Mouse (Mus musculus) intestine, postnatal 0 days (tissue): ENCODE measurements at regions not wholly inside any gene's neighbourhood (a gene's known extent, or its start where the extent isn't known, plus 50 kb on each side); places are given as distances from the start of the nearest gene placed in this dataset.

Experiments used
- ATAC-seq: fragments of 200-750 bp; cut with Nextera tagmentation; 2 replicates; pipeline ENCODE4 v1.8.0; 2017; ENCODE audit warnings: mild to moderate bottlenecking, moderate TSS enrichment, moderate library complexity
- H3K27ac ChIP-seq: fragments of 300-500 bp; sonication (generic); 2 replicates; pipeline ENCODE4 v1.5.1; 2014; ENCODE audit warnings: mild to moderate bottlenecking, low read depth, low read length, moderate library complexity
- H3K27me3 ChIP-seq: fragments of 300-500 bp; sonication (generic); replicated peaks from 2 replicates; pipeline ENCODE4 v1.6.1; 2014; ENCODE audit warnings: low read length, mixed read lengths; ENCODE audit not compliant: control insufficient read depth, insufficient read depth
- H3K36me3 ChIP-seq: fragments of 300-500 bp; sonication (generic); 2 replicates; pipeline ENCODE4 v1.6.1; 2014; ENCODE audit warnings: mild to moderate bottlenecking, moderate library complexity; ENCODE audit not compliant: control insufficient read depth, insufficient read depth
- H3K4me1 ChIP-seq: fragments of 300-500 bp; sonication (generic); replicated peaks from 2 replicates; pipeline ENCODE4 v1.6.1; 2014; ENCODE audit warnings: antibody characterized with exemption, low read length, mixed read lengths; ENCODE audit not compliant: control insufficient read depth, insufficient read depth
- H3K4me2 ChIP-seq: fragments of 300-500 bp; sonication (generic); replicated peaks from 2 replicates; pipeline ENCODE4 v1.6.1; 2014; ENCODE audit warnings: low read depth, mild to moderate bottlenecking, moderate library complexity
- H3K4me3 ChIP-seq: fragments of 300-500 bp; sonication (generic); 2 replicates; pipeline ENCODE4 v1.5.1; 2014; ENCODE audit warnings: low read depth, low read length
- H3K9ac ChIP-seq: fragments of 300-500 bp; sonication (generic); 2 replicates; pipeline ENCODE4 v1.6.1; 2014; ENCODE audit warnings: mild to moderate bottlenecking, low read depth, low read length
- H3K9me3 ChIP-seq: fragments of 300-500 bp; sonication (generic); 2 replicates; pipeline ENCODE4 v1.6.1; 2016; ENCODE audit warnings: mixed run types; ENCODE audit not compliant: control insufficient read depth
- CTCF ChIP-seq: sonication (generic); IDR thresholded peaks from 2 replicates; pipeline ENCODE4 v1.5.1; 2016; ENCODE audit warnings: low read depth, mild to moderate bottlenecking, control low read depth, antibody characterized with exemption, moderate library complexity
- WGBS: fragments of 180-500 bp; shearing (Covaris S2); extraction: QIAGEN DNeasy Blood & Tissue Kit; methylation state at CpG from one replicate; pipeline ENCODE4 v1.1.7; 2014; 5-methylcytosine and 5-hydroxymethylcytosine counted together

- no peak for TF ChIP-seq CTCF
- WGBS = 89% methylated on average over 3 of the region's 3 CpGs
- no peak overlapping the region for H3K9ac ChIP-seq
- no peaks in the 10 kb centered on the region for H3K36me3 ChIP-seq
- H3K27ac ChIP-seq = no peak overlapping the region
- no peak overlapping the region for H3K4me3 ChIP-seq
- no peak for ATAC-seq
- no peaks in the 10 kb centered on the region for H3K9me3 ChIP-seq
- H3K4me1 ChIP-seq = no peaks in the 10 kb centered on the region
- no peak overlapping the region for H3K4me2 ChIP-seq
- H3K27me3 ChIP-seq = no peaks in the 10 kb centered on the region
These were observed 70.8 kb downstream of the Mat2b start for GRCm38 (mm10) chr11:40624126-40624778.

GRCm38 (mm10) chr11:40620036-40620435, 75.0 kb downstream of the Mat2b start:
- no peaks in the 10 kb centered on the region for H3K27me3 ChIP-seq
- no peak for TF ChIP-seq CTCF
- no peak overlapping the region for H3K4me2 ChIP-seq
- H3K36me3 ChIP-seq = no peaks in the 10 kb centered on the region
- WGBS = 64% methylated on average over 7 of the region's 7 CpGs
- ATAC-seq = no peak
- H3K9ac ChIP-seq = no peak overlapping the region
- H3K27ac ChIP-seq = no peak overlapping the region
- no peaks in the 10 kb centered on the region for H3K4me1 ChIP-seq
- no peak overlapping the region for H3K4me3 ChIP-seq
- H3K9me3 ChIP-seq = no peaks in the 10 kb centered on the region

- no peaks in the 10 kb centered on the region for H3K36me3 ChIP-seq
- no peak overlapping the region for H3K27ac ChIP-seq
- no peak overlapping the region for H3K9ac ChIP-seq
- H3K4me1 ChIP-seq = no peaks in the 10 kb centered on the region
- no peak overlapping the region for H3K4me3 ChIP-seq
- H3K27me3 ChIP-seq = no peaks in the 10 kb centered on the region
- ATAC-seq = no peak
- 99% methylated on average over 9 of the region's 9 CpGs for WGBS
- H3K9me3 ChIP-seq = no peaks in the 10 kb centered on the region
- TF ChIP-seq CTCF = no peak
- no peak overlapping the region for H3K4me2 ChIP-seq
These were observed 92.0 kb downstream of the Mat2b start for GRCm38 (mm10) chr11:40603008-40603407.

- Histone ChIP-seq H3K4me2 (no peak overlapping the region), H3K27ac (no peak overlapping the region), H3K27me3 (no peaks in the 10 kb centered on the region), H3K4me3 (no peak overlapping the region), H3K36me3 (no peaks in the 10 kb centered on the region), H3K9ac (no peak overlapping the region), H3K4me1 (no peaks in the 10 kb centered on the region), H3K9me3 (no peaks in the 10 kb centered on the region)
- 3% methylated on average over 1 of the region's 1 CpGs for WGBS
- ATAC-seq = no peak
- TF ChIP-seq CTCF = peak; percentile 80
These were observed 93.5 kb downstream of the Mat2b start for GRCm38 (mm10) chr11:40601572-40601909.

- Histone ChIP-seq H3K27me3 (no peaks in the 10 kb centered on the region), H3K4me3 (no peak overlapping the region), H3K36me3 (no peaks in the 10 kb centered on the region), H3K9ac (no peak overlapping the region), H3K9me3 (no peaks in the 10 kb centered on the region), H3K4me1 (no peaks in the 10 kb centered on the region), H3K4me2 (no peak overlapping the region), H3K27ac (no peak overlapping the region)
- no peak for ATAC-seq
- 20% methylated on average over 11 of the region's 11 CpGs for WGBS
- no peak for TF ChIP-seq CTCF
These were observed 94.0 kb downstream of the Mat2b start for GRCm38 (mm10) chr11:40600773-40601571.

- ATAC-seq = no peak
- H3K36me3 ChIP-seq = no peaks in the 10 kb centered on the region
- H3K4me1 ChIP-seq = no peaks in the 10 kb centered on the region
- H3K27ac ChIP-seq = no peak overlapping the region
- 0 out of 2 replicates have a peak overlapping the region, but pooled peaks have one; percentile 0 for H3K4me2 ChIP-seq
- 6% methylated on average over 15 of the region's 15 CpGs for WGBS
- TF ChIP-seq CTCF = no peak
- no peaks in the 10 kb centered on the region for H3K27me3 ChIP-seq
- H3K9ac ChIP-seq = no peak overlapping the region
- H3K9me3 ChIP-seq = no peaks in the 10 kb centered on the region
- H3K4me3 ChIP-seq = no peak overlapping the region
These were observed 94.8 kb downstream of the Mat2b start for GRCm38 (mm10) chr11:40599956-40600772.
